ENCODE assay signal across 8 mouse cellular contexts in the genomic region with DNA sequence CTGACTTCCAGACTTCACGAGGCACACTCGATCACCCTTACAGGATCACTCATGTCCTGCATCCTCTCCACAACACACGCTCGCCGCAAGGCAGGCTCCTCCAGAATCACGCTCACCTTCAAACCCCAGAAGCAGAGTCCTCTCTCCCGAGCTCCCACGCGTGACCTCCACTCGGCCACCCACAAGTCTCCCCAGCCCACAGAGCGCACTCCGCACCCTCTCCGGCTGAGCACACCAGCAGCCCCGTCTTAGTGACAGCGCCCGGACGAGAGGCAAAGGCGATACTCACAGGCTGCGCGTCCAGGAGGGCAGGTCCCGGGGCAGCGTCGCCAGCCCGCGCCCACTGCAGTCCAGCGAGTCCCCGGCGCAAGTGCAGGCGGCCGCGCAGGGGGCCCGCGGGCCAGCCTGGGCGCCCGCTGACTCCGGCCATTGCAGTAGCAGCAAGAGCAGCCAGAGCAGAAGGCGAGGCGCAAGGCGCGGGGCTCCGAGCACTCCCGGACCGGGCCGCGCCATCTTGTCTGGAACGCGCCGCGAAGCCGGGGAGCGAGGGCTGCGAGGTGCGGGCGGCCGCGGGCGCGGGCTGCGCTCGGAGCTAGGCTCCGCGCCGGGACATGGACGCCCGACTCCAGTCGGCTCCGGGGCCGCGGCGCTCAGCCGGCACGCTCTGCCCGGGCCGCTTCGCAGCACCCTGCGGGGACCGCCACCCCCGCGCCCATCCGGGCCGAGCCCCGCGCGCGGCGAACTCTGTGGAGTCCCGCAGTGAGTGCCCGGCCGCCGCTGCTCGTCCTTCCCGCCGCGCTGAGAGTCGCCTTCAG. TPM values are rescaled to one million over a fixed set of nuclear protein-coding genes. Genes with fewer than 3 reads are reported as not detected.
DNase-seq lines count a peak whose midpoint lies in the region; ATAC-seq and TF ChIP-seq lines count a peak whose summit lies in the region.

No protein-coding gene starts in this region.

- peaks cover 23% of the 10 kb centered on the region for H3K27me3 ChIP-seq in liver, postnatal 0 days (ENCODE audit: insufficient read depth, low read length)

- H3K9ac ChIP-seq in liver, postnatal 0 days (replicated peaks): peak overlapping the region; percentile 80

- under 1% methylated on average over 77 of the region's 95 CpGs for WGBS in liver, postnatal 0 days (ENCODE audit: insufficient replicate concordance)

- peak overlapping the region; percentile 94 for H3K4me2 ChIP-seq in liver, postnatal 0 days (ENCODE audit: low read depth, low read length)

- ATAC-seq in liver, postnatal 0 days: peak; percentile 29

- H3K4me1 ChIP-seq in liver, postnatal 0 days (ENCODE audit: insufficient read depth): peaks cover 19% of the 10 kb centered on the region

- H3K4me3 ChIP-seq in liver, postnatal 0 days (ENCODE audit: low read depth, low read length): peak overlapping the region; percentile 80

- TF ChIP-seq EP300 in liver, postnatal 0 days (IDR thresholded peaks at IDR 0.05; ENCODE audit: low read depth): no peak

- no peaks in the 10 kb centered on the region for H3K9me3 ChIP-seq in liver, postnatal 0 days (ENCODE audit: low read length)

- peak; percentile 34 to 48 for DNase-seq in thymus, postnatal 10 days (ENCODE audit: low spot score in 2 of 2)
- no peak for DNase-seq in thymus, adult 18-20 months
- DNase-seq in cerebellum, adult 9-11 months: peak; percentile 66
- DNase-seq in gastrocnemius, postnatal 25 days: peak; percentile 55
- DNase-seq in kidney, adult 11 months: peak; percentile 33
- peak; percentile 59 for DNase-seq in liver, postnatal 0 days
- DNase-seq in right cerebral cortex, adult 2 months (ENCODE audit: low spot score in 2 of 2): peak; percentile 14 to 33
- no peak for DNase-seq in c-Kit-positive CD71-positive TER-119-positive erythroid progenitor cells, embryonic 14.5 days (ENCODE audit: low spot score)

- H3K27ac ChIP-seq in liver, postnatal 0 days (ENCODE audit: low read depth): peak overlapping the region; percentile 76

- no peak for TF ChIP-seq CTCF in liver, postnatal 0 days (IDR thresholded peaks at IDR 0.05; ENCODE audit: low read depth)

- no peaks in the 10 kb centered on the region for H3K36me3 ChIP-seq in liver, postnatal 0 days (replicated peaks; ENCODE audit: insufficient read depth, low read length)

RNA-seq across cellular contexts. Expression of a gene that starts 0.6 kb away (rescaled TPM):
- total RNA-seq in gastrocnemius, postnatal 25 days (2021): 10 to 100 TPM; 35.9 to 38.8 TPM
- 2.5 and 2.9 TPM in 2 replicates for polyA plus RNA-seq in liver, postnatal 0 days (2015; fragmentation: Nextera tagmentation; extraction: Ambion mirVana)

Comparison
In these comparisons a context has a peak if more than half of its experiments do, and no peak if none do; other contexts are left out.
1. DNase-seq: peak in thymus, postnatal 10 days (2 of 2), cerebellum, adult 9-11 months (single experiment), gastrocnemius, postnatal 25 days (single experiment), kidney, adult 11 months (single experiment), liver, postnatal 0 days (single experiment) and right cerebral cortex, adult 2 months (2 of 2); none in thymus, adult 18-20 months (0 of 2) and c-Kit-positive CD71-positive TER-119-positive erythroid progenitor cells, embryonic 14.5 days (single experiment).